Mouse (Mus musculus) heart, postnatal 36 days (tissue): ENCODE results near the gene Gpr37l1. TPM values are rescaled to one million over a fixed set of nuclear protein-coding genes. Genes with fewer than 3 reads are reported as not detected.

ENCODE experiments used
- DNase-seq, 2 experiments: peaks; one replicate each; pipeline ENCODE4 v3.0.0; 2021 to 2022
- intact Hi-C: fragments of 180-260 bp; cut with DNase I; formaldehyde crosslinking; loops from one replicate; pipeline ENCODE4 v1.15.1; 2025
- total RNA-seq, 2 experiments: library from RNA; stranded (reverse); gene quantifications; 2 replicates each; pipeline ENCODE4 v1.2.3; 2021

Gpr37l1 gene
- total RNA-seq, 2 experiments from 2014 or later: 0.92 to 1.0 TPM

GRCm38 (mm10) chr1:135156300-135156699, 11.2 kb downstream of the Gpr37l1 start:
- DNase-seq: peak; percentile 47 to 54
- intact Hi-C loops: no loop called here

- peak; percentile 67 to 81 for DNase-seq
- intact Hi-C loops: loop anchor here (1.0 kb wide), 2 partner anchors 104 to 214 kb away; partner anchors contain the start of gene Elf3
Measured at GRCm38 (mm10) chr1:135154411-135154959, 13.0 kb downstream of the Gpr37l1 start.

- no peak for DNase-seq
- intact Hi-C loops: loop anchor here (1.0 kb wide), 2 partner anchors 104 to 214 kb away; partner anchors contain the start of gene Elf3
Measured at GRCm38 (mm10) chr1:135154011-135154410, 13.5 kb downstream of the Gpr37l1 start.

- no peak for DNase-seq
- intact Hi-C loops: no loop called here
Measured at GRCm38 (mm10) chr1:135148996-135149395, 18.5 kb downstream of the Gpr37l1 start.

GRCm38 (mm10) chr1:135148476-135148875, 19.0 kb downstream of the Gpr37l1 start:
- intact Hi-C loops: no loop called here
- no peak for DNase-seq

- intact Hi-C loops: no loop called here
- no peak for DNase-seq
Measured at GRCm38 (mm10) chr1:135147702-135148058, 19.8 kb downstream of the Gpr37l1 start.

- DNase-seq: peak; percentile 84 to 89
- intact Hi-C loops: no loop called here
Measured at GRCm38 (mm10) chr1:135146946-135147701, 20.4 kb downstream of the Gpr37l1 start.

GRCm38 (mm10) chr1:135146077-135146945, 21.2 kb downstream of the Gpr37l1 start, which contains the start of gene Arl8a:
TSS of gene Arl8a (plus strand) at chr1:135146824.
- intact Hi-C loops: no loop called here
- peak; percentile 86 to 88 for DNase-seq

- DNase-seq: no peak
- intact Hi-C loops: no loop called here
Measured at GRCm38 (mm10) chr1:135143940-135144339, 23.5 kb downstream of the Gpr37l1 start.

GRCm38 (mm10) chr1:135142452-135142851, 25.0 kb downstream of the Gpr37l1 start:
- DNase-seq: no peak
- intact Hi-C loops: no loop called here

GRCm38 (mm10) chr1:135139906-135140305, 27.6 kb downstream of the Gpr37l1 start:
- intact Hi-C loops: no loop called here
- DNase-seq: no peak

GRCm38 (mm10) chr1:135136500-135136899, 31.0 kb downstream of the Gpr37l1 start:
- DNase-seq: peak; percentile 65 to 79
- intact Hi-C loops: loop anchor here (1.0 kb wide), 1 partner anchor 26 kb away; no protein-coding TSS in a partner anchor

- intact Hi-C loops: no loop called here
- no peak for DNase-seq
Measured at GRCm38 (mm10) chr1:135135111-135135787, 32.2 kb downstream of the Gpr37l1 start.

- intact Hi-C loops: no loop called here
- DNase-seq: no peak
Measured at GRCm38 (mm10) chr1:135133678-135134435, 33.6 kb downstream of the Gpr37l1 start.

- no peak for DNase-seq
- intact Hi-C loops: no loop called here
Measured at GRCm38 (mm10) chr1:135132893-135133369, 34.5 kb downstream of the Gpr37l1 start.

GRCm38 (mm10) chr1:135132473-135132872, 35.0 kb downstream of the Gpr37l1 start, which contains the start of gene Ptpn7:
TSS of gene Ptpn7 (plus strand) at chr1:135132700.
- peak; percentile 63 to 68 for DNase-seq
- intact Hi-C loops: no loop called here

- DNase-seq: no peak
- intact Hi-C loops: no loop called here
Measured at GRCm38 (mm10) chr1:135131560-135131959, 35.9 kb downstream of the Gpr37l1 start.

- DNase-seq: peak in 1 of 2 experiments; percentile 38
- intact Hi-C loops: no loop called here
Measured at GRCm38 (mm10) chr1:135131034-135131433, 36.4 kb downstream of the Gpr37l1 start.

- intact Hi-C loops: no loop called here
- no peak for DNase-seq
Measured at GRCm38 (mm10) chr1:135130376-135131018, 37.0 kb downstream of the Gpr37l1 start.
